Mouse (Mus musculus): ENCODE measurements at regions not wholly inside any gene's neighbourhood (a gene's known extent, or its start where the extent isn't known, plus 50 kb on each side); places are given as distances from the start of the nearest gene placed in this dataset.
"Not testable (repeated sequence)": the region's sequence is repeated elsewhere in the genome, so short reads cannot be mapped to it uniquely, and the experiment has no call there.

GRCm38 (mm10) chr2:78418561-78419338 is 449.2 kb upstream of the Ube2e3 start:
- CTCF ChIA-PET: no interaction called here

DNA sequence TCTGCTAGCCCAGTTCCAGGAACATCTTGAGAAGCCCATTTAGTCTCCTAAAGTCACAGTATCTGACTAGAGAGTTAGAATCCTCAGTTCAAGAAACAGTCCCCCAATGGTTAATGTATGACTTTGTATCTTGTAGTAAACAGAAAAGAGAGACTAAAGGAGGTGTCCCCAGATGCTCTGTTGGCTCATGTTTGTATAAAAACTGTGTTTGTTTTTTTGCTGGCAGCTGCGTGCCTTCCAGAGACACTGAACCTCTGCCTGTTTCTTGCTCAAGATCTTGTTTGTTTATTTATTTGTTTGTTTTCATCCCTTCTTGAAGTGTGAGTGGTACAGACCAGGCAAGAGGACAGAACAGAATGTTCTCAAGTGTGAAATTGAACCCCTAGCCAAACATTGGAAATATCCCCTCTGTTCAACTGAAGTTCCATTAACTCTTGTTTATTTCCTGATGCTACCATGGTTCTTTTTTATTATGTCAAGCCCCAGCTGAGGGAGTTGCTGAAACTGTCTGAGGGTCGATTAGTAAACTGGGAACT is 451.3 kb upstream of the Ube2e3 start:
- CTCF ChIA-PET: no interaction called here

- CTCF ChIA-PET: no interaction called here
These were observed 454.9 kb upstream of the Ube2e3 start for GRCm38 (mm10) chr2:78412985-78413384.

GRCm38 (mm10) chr2:78403890-78404289 is 457.7 kb upstream of the Cwc22 start:
- CTCF ChIA-PET: no interaction called here

DNA sequence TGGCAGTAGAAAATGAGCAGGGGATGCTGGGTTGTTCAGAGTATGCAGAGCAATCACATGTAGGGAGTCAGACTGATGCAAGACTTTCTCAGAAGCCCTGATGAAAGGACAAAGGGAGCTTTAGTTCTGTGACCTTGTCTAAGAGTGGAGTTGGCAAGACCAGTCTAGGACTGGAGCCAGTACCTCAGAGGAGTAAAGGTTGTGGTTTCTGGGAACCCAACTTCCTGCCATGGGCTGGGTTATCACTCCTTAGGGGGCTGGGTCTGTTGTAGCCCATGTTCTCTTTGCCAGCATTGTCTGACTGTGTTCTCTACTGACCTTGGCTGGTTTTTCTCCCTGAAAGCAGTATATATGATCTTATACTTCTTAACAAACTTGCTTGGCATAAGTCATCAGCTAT is 453.1 kb upstream of the Cwc22 start:
- CTCF ChIA-PET: no interaction called here

GRCm38 (mm10) chr2:78396924-78397323 is 450.7 kb upstream of the Cwc22 start:
- CTCF ChIA-PET: no interaction called here

DNA sequence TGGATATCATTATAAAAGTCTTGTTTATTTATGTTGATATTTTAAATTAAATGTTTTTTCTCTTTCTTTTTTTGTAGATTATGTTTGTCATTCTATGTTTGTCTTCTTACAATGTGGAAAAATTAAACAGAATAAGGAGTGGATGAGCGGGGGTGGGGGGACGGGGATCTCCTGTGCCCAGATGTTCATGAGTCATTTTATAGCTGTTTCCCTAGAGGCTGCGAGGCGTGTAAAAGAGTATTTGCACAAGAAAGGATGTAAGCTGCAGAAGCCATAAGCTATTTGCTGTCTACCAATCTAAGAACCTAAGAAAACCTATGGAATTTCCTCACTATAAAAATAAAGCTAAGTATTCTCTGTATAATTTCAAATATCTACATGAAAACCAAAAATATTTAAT is 446.9 kb upstream of the Cwc22 start:
- CTCF ChIA-PET: no interaction called here

- CTCF ChIA-PET: no interaction called here
These were observed 446.2 kb upstream of the Cwc22 start for GRCm38 (mm10) chr2:78392425-78392824.

DNA sequence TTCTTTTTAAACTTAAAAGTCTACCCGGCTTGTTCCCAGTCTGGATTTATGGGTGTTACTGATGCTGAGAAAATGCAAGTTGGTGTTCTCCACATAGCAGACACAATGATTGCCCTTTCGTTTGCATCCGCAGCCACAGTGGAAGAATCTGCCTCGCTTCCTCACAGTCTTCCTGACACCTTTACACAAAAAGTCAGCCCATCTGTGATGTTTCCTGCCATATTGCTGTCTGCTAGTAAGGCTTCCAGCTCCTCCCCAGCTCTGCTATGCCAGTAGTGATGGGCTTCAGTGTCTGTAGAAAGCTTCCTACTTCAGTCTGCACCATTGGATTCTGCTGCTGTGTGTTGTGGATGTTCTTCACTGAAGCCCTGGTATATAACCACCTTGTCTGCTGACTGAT is 441.8 kb upstream of the Cwc22 start:
- CTCF ChIA-PET: no interaction called here

DNA sequence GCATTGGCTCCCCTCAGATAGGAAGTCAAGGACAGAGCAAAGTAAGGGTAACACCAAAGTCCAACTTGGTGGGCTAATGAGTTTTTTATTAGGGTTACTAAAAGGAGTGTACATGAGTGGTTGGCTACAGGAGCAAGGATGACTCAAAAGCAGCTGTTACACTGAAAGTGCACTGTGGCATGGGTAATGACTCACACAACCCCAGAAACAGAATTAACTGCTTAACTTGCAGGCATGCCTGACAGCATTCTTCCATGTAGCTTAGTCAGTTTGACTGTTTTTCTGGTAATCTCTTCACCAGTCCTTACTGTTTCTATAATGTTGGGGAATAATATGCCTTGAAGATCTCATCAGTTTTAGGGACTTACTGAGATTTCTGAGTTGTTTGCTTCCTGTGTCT is 435.1 kb upstream of the Cwc22 start:
- CTCF ChIA-PET: no interaction called here

GRCm38 (mm10) chr2:78331736-78332475 is 385.7 kb upstream of the Cwc22 start:
- CTCF ChIA-PET: no interaction called here

GRCm38 (mm10) chr2:78326091-78326490 is 379.9 kb upstream of the Cwc22 start:
- CTCF ChIA-PET: no interaction called here

- CTCF ChIA-PET: no interaction called here
These were observed 376.2 kb upstream of the Cwc22 start for GRCm38 (mm10) chr2:78322216-78322965.

DNA sequence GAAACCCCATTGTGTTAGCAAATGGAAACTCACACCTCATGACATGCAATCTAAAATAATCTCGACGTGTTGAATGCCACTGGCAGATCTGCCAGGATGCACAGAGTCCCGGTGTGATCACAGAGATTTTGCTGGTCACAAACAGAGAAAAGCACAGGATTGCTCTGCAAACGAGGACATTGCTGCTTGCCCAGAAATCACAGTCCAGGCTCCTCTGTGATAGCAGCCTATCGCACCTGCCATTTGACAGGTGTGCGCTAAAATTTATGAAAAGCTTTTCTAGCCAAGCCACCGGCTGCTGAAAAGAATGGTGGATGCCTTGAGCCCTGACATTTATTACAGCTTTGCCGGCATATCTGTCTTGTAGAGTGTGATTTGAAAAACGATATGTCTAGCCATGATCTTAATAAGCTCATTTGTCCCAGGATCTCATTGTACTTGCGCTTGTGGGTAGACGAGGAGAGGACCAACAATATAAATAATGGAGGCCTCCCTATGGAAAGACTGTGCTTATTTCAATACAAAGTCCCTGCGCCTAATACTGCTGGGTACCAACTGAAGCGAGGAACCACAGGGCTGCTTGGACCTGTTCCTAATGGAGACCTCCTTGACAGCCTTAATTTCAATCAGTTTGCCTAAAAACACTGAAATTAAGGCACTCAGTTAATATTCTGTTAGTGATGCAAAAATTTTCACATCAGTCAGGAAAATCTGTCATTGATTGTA is 365.8 kb upstream of the Cwc22 start:
- CTCF ChIA-PET: no interaction called here

DNA sequence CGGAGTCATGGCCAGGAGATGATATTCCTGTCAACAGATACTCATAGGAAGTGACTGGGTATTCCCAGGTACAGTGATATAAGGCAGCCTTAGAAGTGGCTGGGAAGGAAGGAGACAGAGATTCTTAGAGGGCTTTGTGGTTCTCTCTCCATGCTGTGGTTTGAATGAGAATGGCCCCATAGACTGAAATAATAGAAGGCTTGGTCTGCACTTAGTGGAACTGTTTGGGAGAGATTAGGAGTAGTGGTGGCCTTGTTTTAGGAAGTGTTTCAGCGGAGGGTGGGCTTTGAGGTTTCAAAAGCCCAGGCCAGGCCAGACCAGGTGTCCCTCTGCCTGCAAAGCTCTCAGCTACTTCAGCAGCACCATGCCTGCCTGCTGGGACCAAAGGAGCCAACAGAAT is 363.2 kb upstream of the Cwc22 start:
- CTCF ChIA-PET: no interaction called here

DNA sequence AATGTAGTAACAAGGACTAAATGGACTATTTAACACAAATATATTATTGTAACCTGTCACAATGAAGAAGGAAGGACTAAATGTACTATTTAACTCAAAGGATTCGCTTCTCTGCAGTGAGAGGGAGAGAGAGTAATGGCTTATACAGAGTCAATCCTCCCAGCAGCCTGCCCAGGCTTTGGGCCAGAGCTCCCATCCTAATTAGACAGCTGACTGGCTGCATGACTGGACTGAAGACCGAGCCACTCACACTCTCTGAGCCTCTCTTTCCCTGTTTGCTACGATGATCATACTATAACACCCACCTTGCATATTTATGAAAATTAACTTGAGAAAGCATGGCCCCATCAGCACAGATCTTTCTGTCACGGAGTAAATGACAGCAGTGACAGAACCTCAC is 360.7 kb upstream of the Cwc22 start:
- CTCF ChIA-PET: no interaction called here

GRCm38 (mm10) chr2:78291665-78292064 is 345.5 kb upstream of the Cwc22 start:
- CTCF ChIA-PET: no interaction called here

- CTCF ChIA-PET: no interaction called here
These were observed 338.6 kb upstream of the Cwc22 start for GRCm38 (mm10) chr2:78284806-78285205.

GRCm38 (mm10) chr2:78283605-78284004 is 337.4 kb upstream of the Cwc22 start:
- CTCF ChIA-PET: no interaction called here

DNA sequence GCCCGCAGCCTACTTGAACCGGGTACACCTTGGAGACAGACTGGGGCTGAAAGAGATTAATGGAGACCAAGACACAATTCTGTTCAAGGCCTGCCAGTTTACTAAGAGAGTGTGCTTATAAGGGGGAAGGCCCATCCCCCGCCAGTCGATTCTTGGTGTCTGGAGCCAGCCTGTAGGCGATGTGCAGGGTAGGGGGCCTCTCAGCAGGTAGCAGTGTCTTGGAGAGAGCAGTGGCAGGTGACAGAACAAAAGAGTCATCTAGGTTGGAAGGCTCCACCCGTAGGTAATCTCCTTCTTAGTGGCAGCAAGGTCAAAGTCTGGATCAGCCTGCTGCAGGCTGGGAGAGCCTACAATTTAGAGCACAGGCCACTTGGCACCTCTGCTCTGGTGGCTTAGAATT is 335.7 kb upstream of the Cwc22 start:
- CTCF ChIA-PET: not testable (repeated sequence)

DNA sequence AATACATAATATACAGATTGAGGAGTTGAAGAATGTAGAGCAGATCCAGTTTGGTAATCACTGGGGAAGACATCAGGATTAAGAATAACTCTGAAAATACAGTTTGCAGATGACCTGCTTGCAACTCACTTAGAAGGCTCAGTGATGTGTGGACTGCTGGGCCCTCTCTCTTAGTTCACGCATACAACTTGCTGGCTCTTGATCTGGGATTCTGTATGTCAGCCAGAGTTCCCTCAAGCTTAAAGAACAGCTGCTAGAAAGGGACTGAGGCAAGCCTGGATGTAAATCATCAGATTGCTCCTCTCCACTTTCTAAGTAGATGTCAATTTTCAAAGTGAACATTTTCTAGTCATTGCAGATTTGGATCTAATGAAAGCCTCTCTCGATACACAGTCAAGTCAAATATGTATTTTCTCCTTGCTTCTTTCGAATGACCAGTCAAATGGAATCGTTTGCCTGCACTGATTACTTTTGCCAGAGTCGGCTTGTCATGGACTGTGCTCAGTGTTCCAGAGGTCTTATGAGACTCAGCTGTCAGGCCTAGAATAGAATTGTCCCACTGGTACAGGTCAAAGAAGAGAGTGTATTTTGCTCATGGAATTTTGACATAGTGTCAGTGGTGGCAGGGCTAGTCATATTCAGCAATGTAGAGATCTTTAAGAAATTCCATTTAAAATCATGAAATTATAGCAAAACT is 334.2 kb upstream of the Cwc22 start:
- CTCF ChIA-PET: no interaction called here
